Mouse (Mus musculus) spleen, postnatal 36 days (tissue): ENCODE data around the gene Alppl2.
A peak's percentile ranks its signal among the peaks of the same experiment; 100 is the strongest.

Experiments used
- DNase-seq, 2 experiments: peaks; one replicate each; pipeline ENCODE4 v3.0.0; 2022; ENCODE audit warnings: low spot score in 2 of 2, mixed read lengths in 1 of 2

The Alppl2 gene

DNA sequence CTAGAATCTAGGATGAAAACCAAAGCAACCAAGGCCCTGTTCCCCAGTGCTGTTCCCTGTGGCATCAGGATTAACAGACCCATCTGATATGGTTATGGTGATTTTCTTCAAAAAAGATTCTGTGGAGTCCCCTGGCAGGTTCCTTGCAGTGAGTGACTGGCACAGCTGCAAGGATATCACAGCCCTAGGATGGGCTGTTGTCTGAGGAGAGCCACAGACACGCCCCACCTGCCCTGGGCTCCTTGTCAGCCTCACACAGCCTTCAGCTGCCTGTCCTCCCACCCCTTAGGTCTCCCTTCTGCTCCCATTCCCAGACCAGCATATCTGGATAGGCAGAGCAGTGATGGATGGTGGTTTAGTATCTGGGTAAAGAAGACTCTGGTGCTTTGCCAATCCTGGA lies 39.0 kb downstream of the Alppl2 start:
- DNase-seq = no peak

DNA sequence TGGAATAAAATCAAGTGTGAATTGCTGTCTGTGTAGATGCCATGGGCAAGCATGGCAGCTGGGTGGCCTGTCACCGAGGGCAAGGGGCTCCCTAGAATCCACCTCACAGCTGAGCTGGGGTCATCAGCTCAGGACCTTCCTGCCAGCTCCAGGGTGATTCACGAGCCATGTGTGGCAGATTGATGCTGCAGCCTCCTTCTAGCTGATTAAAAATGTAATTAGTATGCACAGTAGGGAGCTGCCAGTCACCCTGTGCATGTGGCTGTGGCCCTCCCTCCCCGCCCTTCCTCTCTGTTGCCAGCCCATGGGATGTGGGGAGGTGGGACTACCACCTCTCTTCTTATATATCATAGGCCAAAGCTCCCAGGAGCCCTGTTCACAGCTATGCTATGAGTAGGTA lies 39.7 kb downstream of the Alppl2 start:
- no peak for DNase-seq

DNA sequence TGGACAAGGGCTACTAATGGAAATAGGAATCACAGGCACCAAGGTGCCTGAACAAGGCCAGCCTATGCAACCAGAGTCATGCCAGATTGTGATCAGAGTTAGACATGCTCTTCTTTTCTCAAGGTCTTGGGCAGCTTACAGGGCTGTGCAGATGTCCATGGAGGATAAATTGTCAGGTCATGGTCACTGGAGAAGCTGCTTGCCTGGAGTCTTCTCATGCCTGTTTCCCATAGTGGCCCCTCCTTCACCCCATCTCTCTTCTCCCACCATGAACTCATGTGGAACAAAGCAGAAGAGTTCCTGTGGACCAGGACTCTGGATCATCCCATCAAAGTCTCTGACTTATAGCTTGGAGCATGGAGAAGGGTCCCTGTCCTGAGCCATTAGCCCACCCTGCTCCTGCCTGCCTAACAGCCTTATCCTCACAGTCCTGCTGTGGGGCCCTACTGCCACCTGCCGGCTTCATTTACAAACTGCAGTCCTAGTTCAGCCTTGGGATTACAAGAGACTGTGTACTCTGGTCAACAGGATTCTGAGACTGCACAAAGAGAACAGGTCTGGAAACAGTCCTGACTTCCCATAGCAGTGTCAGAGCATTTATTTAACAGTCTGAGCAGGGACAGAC lies 47.8 kb downstream of the Alppl2 start:
- peak; percentile 36 to 37 for DNase-seq

DNA sequence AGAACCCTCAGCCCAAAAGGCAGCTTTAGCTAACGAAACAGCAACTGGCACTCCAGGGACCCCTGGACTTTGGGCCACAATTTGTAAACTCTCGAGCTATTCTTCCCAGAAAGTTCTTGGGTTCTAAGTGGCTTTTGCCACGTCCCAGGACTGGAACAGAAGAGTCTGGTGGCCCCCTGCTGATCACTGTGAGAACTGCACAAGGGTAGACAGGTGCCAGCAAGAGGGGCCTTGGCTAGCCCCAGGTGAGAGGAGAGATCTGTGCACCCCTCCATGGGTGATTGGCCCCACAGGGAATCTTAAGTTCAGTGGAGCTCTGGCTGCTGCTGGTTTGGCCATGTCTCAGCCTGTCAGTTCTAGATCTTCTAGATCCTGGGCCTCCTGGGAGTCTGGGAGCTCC lies 48.6 kb downstream of the Alppl2 start:
- peak; percentile 25 to 34 for DNase-seq

DNA sequence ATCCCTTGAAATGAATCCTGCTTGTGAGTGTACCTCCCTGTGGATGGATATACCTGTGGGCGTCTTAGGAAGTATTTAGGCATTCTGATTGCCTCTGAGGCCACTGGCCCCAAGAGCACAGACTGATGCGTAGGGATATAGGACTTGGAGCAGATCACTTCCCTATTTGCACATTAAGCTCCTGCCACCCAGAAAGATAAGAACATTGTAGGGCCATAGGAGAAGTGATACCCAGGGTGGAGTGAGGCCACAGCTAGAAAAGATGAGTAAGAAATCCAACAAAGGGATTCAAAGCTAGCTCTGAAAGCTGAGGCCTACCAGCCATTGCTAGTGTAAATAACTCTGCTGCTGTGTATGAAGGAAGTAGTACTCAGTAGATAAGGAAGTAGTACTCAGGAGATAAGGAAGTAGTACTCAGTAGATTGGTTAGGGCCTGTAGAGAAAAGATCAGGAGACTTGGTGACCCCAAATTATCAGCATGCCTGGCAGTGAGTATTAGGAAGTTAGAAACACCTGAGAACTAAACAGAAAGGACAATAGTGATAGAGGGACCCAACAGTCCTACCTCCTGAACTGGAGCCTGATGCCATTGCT lies 51.2 kb downstream of the Alppl2 start:
- no peak for DNase-seq
